Mouse (Mus musculus) spleen, adult 2 months (tissue): ENCODE measurements around the gene Neu1.

Experiments
- CTCF ChIP-seq: fragments of 200-500 bp; IDR thresholded peaks from 2 replicates; pipeline ENCODE4 v1.5.1; 2011; ENCODE audit warnings: mild to moderate bottlenecking, inconsistent platforms; ENCODE audit not compliant: insufficient read depth, insufficient read length, insufficient replicate concordance; ENCODE audit errors: extremely low read depth
- POLR2A ChIP-seq: fragments of 200-500 bp; IDR thresholded peaks from 2 replicates; pipeline ENCODE4 v1.6.1; 2011; ENCODE audit warnings: low read depth, low read length, inconsistent platforms

GRCm38 (mm10) chr17:34980655-34981054 is 49.6 kb downstream of the Neu1 start:
- TF ChIP-seq CTCF (no peak), POLR2A (no peak)
